Comparison of ENCODE assay signal across 8 mouse cellular contexts in genomic region chr5:31614339-31615025, GRCm38 (mm10). TPM values are rescaled to one million over a fixed set of nuclear protein-coding genes. Genes with fewer than 3 reads are reported as not detected.
DNase-seq lines count a peak whose midpoint lies in the region; ATAC-seq lines count a peak whose summit lies in the region.

No protein-coding gene starts in this region.

- peaks cover 19% of the 10 kb centered on the region for H3K4me1 ChIP-seq in heart, embryonic 12.5 days (replicated peaks)
- peaks cover 4% of the 10 kb centered on the region for H3K4me1 ChIP-seq in hindbrain, embryonic 16.5 days (ENCODE audit: control insufficient read depth, insufficient read depth, low read depth, low read length)

- peak overlapping the region; percentile 67 for H3K4me3 ChIP-seq in heart, embryonic 12.5 days
- peak overlapping the region; percentile 73 for H3K4me3 ChIP-seq in hindbrain, embryonic 16.5 days (ENCODE audit: low read length)

- peak overlapping the region; percentile 72 for H3K9ac ChIP-seq in heart, embryonic 12.5 days
- peak overlapping the region; percentile 82 for H3K9ac ChIP-seq in hindbrain, embryonic 16.5 days (ENCODE audit: low read depth, low read length)

- H3K27me3 ChIP-seq in heart, embryonic 12.5 days (replicated peaks) = no peaks in the 10 kb centered on the region
- no peaks in the 10 kb centered on the region for H3K27me3 ChIP-seq in hindbrain, embryonic 16.5 days (replicated peaks; ENCODE audit: control insufficient read depth, insufficient read depth, low read length)

- H3K36me3 ChIP-seq in heart, embryonic 12.5 days = peaks cover 31% of the 10 kb centered on the region
- peaks cover 10% of the 10 kb centered on the region for H3K36me3 ChIP-seq in hindbrain, embryonic 16.5 days (ENCODE audit: control insufficient read depth, insufficient read depth, low read length)

- intact Hi-C loops in gastrocnemius, postnatal 36 days (cut with DNase I) = loop anchor here (5.0 kb wide), 2 partner anchors 37 to 47 kb away; no protein-coding TSS in a partner anchor

- no peak for DNase-seq in heart, adult 18-20 months
- no peak for DNase-seq in ovary, postnatal 36 days (ENCODE audit: low spot score)
- DNase-seq in gastrocnemius, postnatal 36 days = no peak
- no peak for DNase-seq in urinary bladder, postnatal 14 days (ENCODE audit: low spot score)

- no peak for ATAC-seq in heart, embryonic 12.5 days (ENCODE audit: insufficient number of reproducible peaks, low FRiP score)
- peak; percentile 58 for ATAC-seq in activated CD4-positive, CD25-positive, alpha-beta regulatory T cell, adult 4 months
- no peak for ATAC-seq in hindbrain, embryonic 16.5 days
- peak; percentile 60 for ATAC-seq in megakaryocyte progenitor cell, adult 5-6 weeks (replicated peaks; ENCODE audit: poor library complexity)

- no peaks in the 10 kb centered on the region for H3K9me3 ChIP-seq in heart, embryonic 12.5 days (replicated peaks)
- H3K9me3 ChIP-seq in hindbrain, embryonic 16.5 days (ENCODE audit: control insufficient read depth, low read length) = no peaks in the 10 kb centered on the region

- H3K27ac ChIP-seq in heart, embryonic 12.5 days (ENCODE audit: poor library complexity, severe bottlenecking) = peak overlapping the region; percentile 77
- H3K27ac ChIP-seq in hindbrain, embryonic 16.5 days (ENCODE audit: low read depth, low read length) = peak overlapping the region; percentile 84

- WGBS in heart, embryonic 12.5 days = 49% methylated on average over 6 of the region's 6 CpGs
- 43% methylated on average over 6 of the region's 6 CpGs for WGBS in hindbrain, embryonic 16.5 days

- peak overlapping the region; percentile 67 for H3K4me2 ChIP-seq in heart, embryonic 12.5 days
- H3K4me2 ChIP-seq in hindbrain, embryonic 16.5 days (ENCODE audit: low read length) = peak overlapping the region; percentile 68

RNA-seq across cellular contexts. Expression of gene Mrpl33, which starts 17.7 kb away (rescaled TPM):
- polyA plus RNA-seq in heart, embryonic 12.5 days (2016; fragmentation: Nextera tagmentation; extraction: Ambion mirVana) = 372 TPM in 2 replicates
- 100 to 1,000 TPM; 322 to 333 TPM for total RNA-seq in heart, adult 18-20 months (2021)
- 100 to 1,000 TPM; 343 to 421 TPM for polyA plus RNA-seq in activated CD4-positive, CD25-positive, alpha-beta regulatory T cell, adult 4 months (2017; shearing (Covaris generic))
- polyA plus RNA-seq in hindbrain, embryonic 16.5 days (2015; fragmentation: Nextera tagmentation; extraction: Ambion mirVana) = 197 and 215 TPM in 2 replicates
- 434 and 492 TPM in 2 replicates for total RNA-seq in megakaryocyte progenitor cell, adult 5-6 weeks (2015)
- total RNA-seq in megakaryocyte progenitor cell, adult 5-6 weeks (2017) = 218 and 315 TPM in 2 replicates
- total RNA-seq in gastrocnemius, postnatal 36 days (2021) = 100 to 1,000 TPM; 233 to 261 TPM

Comparison
In these comparisons a context has a peak if more than half of its experiments do, and no peak if none do; other contexts are left out.
1. ATAC-seq: peak in activated CD4-positive, CD25-positive, alpha-beta regulatory T cell, adult 4 months (single experiment) and megakaryocyte progenitor cell, adult 5-6 weeks (single experiment); none in heart, embryonic 12.5 days (single experiment) and hindbrain, embryonic 16.5 days (single experiment).